Mouse (Mus musculus) neutrophil, adult 59 days (primary cell): Measurements from ENCODE around the gene Vegfa. TPM values are rescaled to one million over a fixed set of nuclear protein-coding genes. Genes with fewer than 3 reads are reported as not detected.

Source experiments
- total RNA-seq, 2 experiments: library from RNA; stranded (reverse); gene quantifications; 1 replicate in 1 of 2; 2 replicates in 1 of 2; pipeline ENCODE4 v1.2.4; 2023

Vegfa gene
- total RNA-seq, result 10 to 100 TPM; 37.8 to 39.6 TPM

GRCm38 (mm10) chr17:46032257-46032991 lies at the start of gene Vegfa:
Vegfa (minus strand) TSS chr17:46032369.

Other genes starting within 250 kb of the Vegfa start
- 10 to 100 TPM; 23.0 to 23.2 TPM for gene Mrps18a, start 78.6 kb upstream of the Vegfa start, total RNA-seq
- gene Rsph9, start 111.8 kb upstream of the Vegfa start, total RNA-seq, result 1 to 10 TPM in 1 of 2 experiments, under 1 TPM in 1; 0.62 to 1.3 TPM
- gene Mad2l1bp, start 121.2 kb upstream of the Vegfa start, total RNA-seq, result 10 to 100 TPM; 17.5 to 21.9 TPM
- 100 to 1,000 TPM; 124 to 126 TPM for gene Gtpbp2, start 128.7 kb upstream of the Vegfa start, total RNA-seq
- gene Polh, start 170.3 kb upstream of the Vegfa start, total RNA-seq, result 10 to 100 TPM; 18.3 to 20.1 TPM
- gene Xpo5, start 170.4 kb upstream of the Vegfa start, total RNA-seq, result 10 to 100 TPM; 21.3 to 22.6 TPM
- 10 to 100 TPM; 20.6 to 23.0 TPM for gene Polr1c, start 215.7 kb upstream of the Vegfa start, total RNA-seq
- 10 to 100 TPM; 86.2 to 94.1 TPM for gene Yipf3, start 215.7 kb upstream of the Vegfa start, total RNA-seq
- gene Lrrc73, start 221.2 kb upstream of the Vegfa start, total RNA-seq, result 1 to 10 TPM; 1.0 to 1.2 TPM